Mouse (Mus musculus) gastrocnemius, postnatal 4 days (tissue): ENCODE data around the gene Mcrs1. TPM values are rescaled to one million over a fixed set of nuclear protein-coding genes. Genes with fewer than 3 reads are reported as not detected.
"Not testable (repeated sequence)": the region's sequence is repeated elsewhere in the genome, so short reads cannot be mapped to it uniquely, and the experiment has no call there.

Source experiments
- DNase-seq, 2 experiments: peaks; one replicate each; pipeline ENCODE4 v3.0.0; 2021 to 2022; ENCODE audit warnings: low spot score in 2 of 2, mixed read lengths in 2 of 2
- long read RNA-seq, 2 experiments: library from polyadenylated mRNA; stranded (forward); transcript quantifications; one replicate each; pipeline ENCODE4 v2.0.0; 2021
- total RNA-seq, 2 experiments: library from RNA; stranded (reverse); gene quantifications; 2 replicates each; pipeline ENCODE4 v1.2.3; 2021

The Mcrs1 gene
- 10 to 100 TPM; 55.6 to 59.3 TPM for total RNA-seq
- long read RNA-seq, experiment 1, transcript Mcrs1-201 (15 exons, 1,916 nt): major isoform, 78 of 142 reads
- long read RNA-seq, experiment 1, transcript Mcrs1-209 (11 exons, 1,521 nt): minor isoform, 17 of 142 reads
- long read RNA-seq, experiment 1, transcript Mcrs1-202 (14 exons, 1,771 nt): minor isoform, 12 of 142 reads
- long read RNA-seq, experiment 1, partial matches to known transcripts: 8 of 142 reads
- long read RNA-seq, experiment 1, other reads (novel, unspliced or antisense): 27 of 142 reads
- long read RNA-seq, experiment 2, transcript Mcrs1-201 (15 exons, 1,916 nt): major isoform, 93 of 175 reads
- long read RNA-seq, experiment 2, transcript Mcrs1-209 (11 exons, 1,521 nt): minor isoform, 24 of 175 reads
- long read RNA-seq, experiment 2, transcript Mcrs1-202 (14 exons, 1,771 nt): minor isoform, 16 of 175 reads
- long read RNA-seq, experiment 2, partial matches to known transcripts: 10 of 175 reads
- long read RNA-seq, experiment 2, other reads (novel, unspliced or antisense): 32 of 175 reads

GRCm38 (mm10) chr15:99251626-99252380 is at the start of gene Mcrs1:
Mcrs1 (minus strand) TSS chr15:99251961.
- DNase-seq: peak; percentile 90 to 97

- no peak for DNase-seq
These were observed 44.5 kb upstream of the Mcrs1 start for GRCm38 (mm10) chr15:99296213-99296612.

- peak in 1 of 2 experiments; percentile 36 for DNase-seq
These were observed 43.8 kb upstream of the Mcrs1 start, which contains the start of gene Fam186b for GRCm38 (mm10) chr15:99295484-99295981. Fam186b (minus strand) TSS chr15:99295888.

- peak; percentile 90 to 93 for DNase-seq
These were observed 43.1 kb upstream of the Mcrs1 start, which contains the start of gene Prpf40b for GRCm38 (mm10) chr15:99294813-99295374. Prpf40b (plus strand) TSS chr15:99295087.

GRCm38 (mm10) chr15:99294287-99294686 is 42.5 kb upstream of the Mcrs1 start:
- no peak for DNase-seq

- no peak for DNase-seq
These were observed 38.8 kb upstream of the Mcrs1 start for GRCm38 (mm10) chr15:99290586-99290985.

- no peak for DNase-seq
These were observed 33.4 kb upstream of the Mcrs1 start for GRCm38 (mm10) chr15:99285189-99285535.

- DNase-seq: no peak
These were observed 32.9 kb upstream of the Mcrs1 start for GRCm38 (mm10) chr15:99284527-99285188.

- DNase-seq: no peak
These were observed 31.7 kb upstream of the Mcrs1 start for GRCm38 (mm10) chr15:99283456-99283855.

GRCm38 (mm10) chr15:99278271-99278670 is 26.5 kb upstream of the Mcrs1 start:
- DNase-seq: no peak

- DNase-seq: no peak
These were observed 24.3 kb upstream of the Mcrs1 start for GRCm38 (mm10) chr15:99276095-99276494.

GRCm38 (mm10) chr15:99265679-99266078 is 13.9 kb upstream of the Mcrs1 start:
- DNase-seq: peak in 1 of 2 experiments; percentile 67

GRCm38 (mm10) chr15:99264363-99264762 is 12.6 kb upstream of the Mcrs1 start:
- DNase-seq: no peak

GRCm38 (mm10) chr15:99262702-99263101 is 10.9 kb upstream of the Mcrs1 start:
- DNase-seq: no peak

- peak; percentile 50 to 71 for DNase-seq
These were observed 8.0 kb upstream of the Mcrs1 start for GRCm38 (mm10) chr15:99259730-99260252.

- DNase-seq: no peak
These were observed 7.5 kb upstream of the Mcrs1 start for GRCm38 (mm10) chr15:99259167-99259729.

GRCm38 (mm10) chr15:99255241-99255749 is 3.5 kb upstream of the Mcrs1 start:
- DNase-seq: no peak

- no peak for DNase-seq
These were observed 2.8 kb upstream of the Mcrs1 start for GRCm38 (mm10) chr15:99254477-99255005.

- no peak for DNase-seq
These were observed 2.0 kb upstream of the Mcrs1 start for GRCm38 (mm10) chr15:99253772-99254171.

GRCm38 (mm10) chr15:99253175-99253479 is 1.4 kb upstream of the Mcrs1 start:
- not testable (repeated sequence) for DNase-seq
